Mouse (Mus musculus): ENCODE measurements around the gene Papolb.

GRCm38 (mm10) chr5:142520360-142520759, 9.5 kb downstream of the Papolb start:
- TF ChIP-seq CTCF (IDR thresholded peaks at IDR 0.05; ENCODE audit: extremely low read depth, insufficient read depth, low read length): no peak
- no peak for TF ChIP-seq POLR2A (IDR thresholded peaks at IDR 0.05; ENCODE audit: extremely low read depth, insufficient read depth, low read length)

Measured in cortical plate, adult 2 months (tissue).